Mouse (Mus musculus) intestine, embryonic 16.5 days (tissue): Measurements from ENCODE around the gene Hist1h4k. TPM values are rescaled to one million over a fixed set of nuclear protein-coding genes. Genes with fewer than 3 reads are reported as not detected.
"Not testable (repeated sequence)": the region's sequence is repeated elsewhere in the genome, so short reads cannot be mapped to it uniquely, and the experiment has no call there.

ENCODE experiments used
- ATAC-seq: fragments of 200-750 bp; cut with Nextera tagmentation; 2 replicates; pipeline ENCODE4 v1.8.0; 2017; ENCODE audit warnings: moderate TSS enrichment, moderate library complexity
- H3K27ac ChIP-seq: fragments of 300-500 bp; sonication (generic); 2 replicates; pipeline ENCODE4 v1.5.1; 2014; ENCODE audit warnings: mild to moderate bottlenecking, low read length
- H3K27me3 ChIP-seq: fragments of 300-500 bp; sonication (generic); replicated peaks from 2 replicates; pipeline ENCODE4 v1.6.1; 2014; ENCODE audit warnings: low read length, control low read depth, mixed read lengths; ENCODE audit not compliant: control insufficient read depth, insufficient read depth
- H3K36me3 ChIP-seq: fragments of 300-500 bp; sonication (generic); 2 replicates; pipeline ENCODE4 v1.6.1; 2014; ENCODE audit warnings: low read length, control low read depth; ENCODE audit not compliant: control insufficient read depth, insufficient read depth
- H3K4me1 ChIP-seq: fragments of 300-500 bp; sonication (generic); 2 replicates; pipeline ENCODE4 v1.6.1; 2014; ENCODE audit warnings: low read length, control low read depth, mixed read lengths; ENCODE audit not compliant: control insufficient read depth, insufficient read depth
- H3K4me2 ChIP-seq: fragments of 300-500 bp; sonication (generic); 2 replicates; pipeline ENCODE4 v1.6.1; 2014; ENCODE audit warnings: low read depth, low read length, control low read depth
- H3K4me3 ChIP-seq: fragments of 300-500 bp; sonication (generic); 2 replicates; pipeline ENCODE4 v1.5.1; 2014; ENCODE audit warnings: mild to moderate bottlenecking, low read length
- H3K9ac ChIP-seq: fragments of 300-500 bp; sonication (generic); 2 replicates; pipeline ENCODE4 v1.6.1; 2014; ENCODE audit warnings: low read depth, low read length
- H3K9me3 ChIP-seq: fragments of 300-500 bp; sonication (generic); 2 replicates; pipeline ENCODE4 v1.6.1; 2016; ENCODE audit warnings: low read length, control low read depth; ENCODE audit not compliant: control insufficient read depth
- WGBS: fragments of 180-500 bp; shearing (Covaris S2); extraction: QIAGEN DNeasy Blood & Tissue Kit; methylation state at CpG from one replicate; pipeline ENCODE4 v1.1.7; 2014; 5-methylcytosine and 5-hydroxymethylcytosine counted together
- polyA plus RNA-seq: library from polyadenylated mRNA; unstranded; fragments of >200 nt; fragmentation: Nextera tagmentation; extraction: Ambion mirVana; gene quantifications from 2 replicates; pipeline ENCODE4 v1.2.1, GENCODE M21; 2015

Hist1h4k gene
- 4.0 and 4.7 TPM in 2 replicates for polyA plus RNA-seq

DNA sequence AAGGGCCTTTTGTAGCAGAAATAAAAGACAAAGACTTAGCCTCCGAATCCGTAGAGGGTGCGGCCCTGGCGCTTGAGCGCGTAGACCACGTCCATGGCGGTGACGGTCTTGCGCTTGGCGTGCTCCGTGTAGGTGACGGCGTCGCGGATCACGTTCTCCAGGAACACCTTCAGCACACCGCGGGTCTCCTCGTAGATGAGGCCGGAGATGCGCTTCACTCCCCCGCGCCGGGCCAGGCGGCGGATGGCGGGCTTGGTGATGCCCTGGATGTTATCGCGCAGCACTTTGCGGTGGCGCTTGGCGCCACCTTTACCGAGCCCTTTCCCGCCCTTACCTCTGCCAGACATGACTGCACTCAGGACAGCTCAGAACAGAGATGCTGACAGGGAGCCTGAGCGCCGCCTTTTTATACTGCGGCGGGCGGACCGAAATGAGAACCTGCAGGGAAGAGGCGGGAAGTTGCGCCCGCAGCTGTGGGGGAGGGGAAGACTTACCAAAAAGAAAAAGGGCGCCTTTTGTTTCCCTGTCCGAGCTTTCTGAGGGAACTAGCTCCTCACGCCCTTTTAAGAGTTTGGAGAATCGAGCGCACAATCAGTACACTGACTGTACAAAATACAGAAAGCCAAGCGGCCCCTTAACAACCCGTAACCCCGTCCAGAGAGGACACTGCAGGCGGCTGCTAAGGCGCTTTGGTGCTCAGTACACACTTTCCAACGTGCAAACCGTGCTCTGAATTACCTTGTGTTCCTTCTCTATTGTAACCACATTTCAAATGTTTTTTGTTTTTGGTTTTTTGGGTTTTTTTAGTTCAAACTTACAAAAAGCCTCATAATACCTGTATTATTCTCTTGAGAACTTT is at the start of gene Hist1h4k:
Gene Hist1h4k, minus strand, starts transcription at position 347 of the 859 bp plus-strand sequence.
- peak; percentile 78 for ATAC-seq
- WGBS, result under 1% methylated on average over 45 of the region's 56 CpGs
- H3K4me3 ChIP-seq, result peak within 1 kb of the TSS; percentile 55
- not testable (repeated sequence) for H3K9me3 ChIP-seq, H3K27me3 ChIP-seq, H3K4me1 ChIP-seq, H3K36me3 ChIP-seq
- peak within 1 kb of the TSS; percentile 68 for H3K9ac ChIP-seq
- peak within 1 kb of the TSS; percentile 56 for H3K4me2 ChIP-seq
- H3K27ac ChIP-seq, result peak within 1 kb of the TSS; percentile 89

GRCm38 (mm10) chr13:21797163-21797562 is 46.9 kb upstream of the Hist1h4k start:
- not testable (repeated sequence) for H3K36me3 ChIP-seq, H3K4me2 ChIP-seq, H3K9ac ChIP-seq, H3K9me3 ChIP-seq, H3K27ac ChIP-seq, H3K4me1 ChIP-seq, ATAC-seq, H3K4me3 ChIP-seq, H3K27me3 ChIP-seq

DNA sequence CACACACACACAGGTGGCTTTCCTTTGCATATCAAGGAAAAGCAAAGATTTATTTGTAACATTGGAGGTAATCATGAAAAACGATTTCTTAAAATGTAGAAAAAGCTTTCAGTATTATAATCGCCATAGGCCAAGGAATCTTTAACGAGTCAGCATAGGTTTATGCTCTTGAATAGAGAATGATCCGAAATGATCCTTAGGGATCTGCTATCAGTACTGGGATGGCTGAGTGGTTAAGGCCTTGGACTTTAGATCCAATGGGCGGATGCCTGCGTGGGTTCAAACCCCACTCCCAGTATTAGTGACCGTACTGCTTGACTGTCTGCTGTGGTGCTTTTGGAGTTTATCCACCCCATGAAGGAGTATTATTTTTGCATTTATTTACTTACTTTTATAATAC is 45.3 kb upstream of the Hist1h4k start:
- 92% methylated on average over 7 of the region's 7 CpGs for WGBS
- H3K27ac ChIP-seq, result no peak overlapping the region
- no peak overlapping the region for H3K4me3 ChIP-seq
- no peaks in the 10 kb centered on the region for H3K27me3 ChIP-seq
- H3K9ac ChIP-seq, result no peak overlapping the region
- no peak overlapping the region for H3K4me2 ChIP-seq
- no peaks in the 10 kb centered on the region for H3K9me3 ChIP-seq
- peaks cover under 1% of the 10 kb centered on the region; the same call in 1 of the 2 replicates for H3K4me1 ChIP-seq
- no peaks in the 10 kb centered on the region for H3K36me3 ChIP-seq
- no peak for ATAC-seq

- H3K27ac ChIP-seq, result peak overlapping the region; percentile 56
- H3K27me3 ChIP-seq, result no peaks in the 10 kb centered on the region
- H3K4me2 ChIP-seq, result peak overlapping the region; percentile 62
- peaks cover 11% of the 10 kb centered on the region for H3K4me1 ChIP-seq
- H3K9ac ChIP-seq, result peak overlapping the region; percentile 68
- 8% methylated on average over 17 of the region's 18 CpGs for WGBS
- no peaks in the 10 kb centered on the region for H3K36me3 ChIP-seq
- 0 out of 2 replicates have a peak, but pooled peaks have one; percentile 4 for ATAC-seq
- H3K9me3 ChIP-seq, result no peaks in the 10 kb centered on the region
- peak overlapping the region; percentile 36 for H3K4me3 ChIP-seq
These were observed 40.4 kb upstream of the Hist1h4k start for GRCm38 (mm10) chr13:21790601-21791283.

DNA sequence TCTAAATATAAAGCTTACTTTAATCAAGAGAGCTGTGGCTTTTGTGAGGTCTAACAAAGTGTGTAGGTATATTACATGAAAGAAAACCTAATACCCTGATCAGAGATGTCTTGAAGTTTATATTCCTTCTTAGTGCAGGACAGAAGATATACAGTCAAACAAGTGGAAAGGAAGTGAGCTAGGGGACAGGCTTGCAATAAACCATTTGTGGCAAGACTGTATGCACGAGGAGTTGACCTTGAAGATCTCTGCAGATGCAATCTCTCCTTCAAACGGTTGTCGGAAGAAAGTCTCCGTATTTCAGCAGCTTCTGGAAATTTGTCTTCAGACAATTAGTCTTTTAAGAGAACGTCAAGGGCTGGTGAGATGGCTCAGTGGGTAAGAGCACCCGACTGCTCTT is 39.6 kb upstream of the Hist1h4k start:
- Histone ChIP-seq H3K9ac (no peak overlapping the region), H3K4me1 (peaks cover 12% of the 10 kb centered on the region), H3K36me3 (no peaks in the 10 kb centered on the region), H3K27ac (no peak overlapping the region), H3K27me3 (no peaks in the 10 kb centered on the region), H3K4me2 (no peak overlapping the region), H3K9me3 (no peaks in the 10 kb centered on the region), H3K4me3 (no peak overlapping the region)
- no peak for ATAC-seq
- 47% methylated on average over 6 of the region's 6 CpGs for WGBS

GRCm38 (mm10) chr13:21787760-21788593 is 37.7 kb upstream of the Hist1h4k start:
- peak overlapping the region; percentile 57; the same call in 1 of the 2 replicates for H3K9ac ChIP-seq
- WGBS, result 28% methylated on average over 13 of the region's 21 CpGs
- ATAC-seq, result no peak; the same call in 1 of the 2 replicates

DNA sequence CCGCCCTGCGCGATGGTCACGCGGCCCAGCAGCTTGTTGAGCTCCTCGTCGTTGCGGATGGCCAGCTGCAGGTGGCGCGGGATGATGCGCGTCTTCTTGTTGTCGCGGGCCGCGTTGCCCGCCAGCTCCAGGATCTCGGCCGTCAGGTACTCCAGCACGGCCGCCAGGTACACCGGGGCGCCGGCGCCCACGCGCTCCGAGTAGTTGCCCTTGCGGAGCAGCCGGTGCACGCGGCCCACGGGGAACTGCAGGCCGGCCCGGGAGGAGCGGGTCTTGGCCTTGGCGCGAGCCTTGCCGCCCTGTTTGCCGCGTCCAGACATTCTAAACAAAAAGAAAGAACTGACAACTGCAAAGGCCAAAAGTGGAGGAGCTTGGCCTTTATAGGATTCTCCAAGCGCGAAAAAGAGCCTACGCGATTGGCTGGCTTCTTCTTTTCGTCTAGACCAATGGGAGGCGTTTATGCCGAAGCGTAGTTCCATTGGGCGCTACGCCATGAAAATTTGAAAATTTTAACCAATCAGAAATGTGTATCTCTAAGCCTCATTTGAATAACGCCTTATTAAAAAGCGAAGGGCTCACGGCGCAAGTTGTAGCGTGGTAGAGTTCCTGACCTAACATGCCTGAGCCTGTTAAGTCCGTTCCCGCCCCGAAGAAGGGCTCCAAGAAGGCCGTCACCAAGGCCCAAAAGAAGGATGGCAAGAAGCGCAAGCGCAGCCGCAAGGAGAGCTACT is 36.8 kb upstream of the Hist1h4k start, which contains the start of the genes Hist1h2an and Hist1h2bp:
Gene Hist1h2an, minus strand, starts transcription at position 320 of the 731 bp plus-strand sequence.
Gene Hist1h2bp, plus strand, starts transcription at position 563 of the 731 bp plus-strand sequence.
- H3K9ac ChIP-seq, result peak within 1 kb of the TSS; percentile 58; the same call in 1 of the 2 replicates
- peaks cover 23% of the 10 kb centered on the region for H3K4me1 ChIP-seq
- not testable (repeated sequence) for H3K9me3 ChIP-seq, H3K27me3 ChIP-seq, H3K36me3 ChIP-seq
- H3K4me3 ChIP-seq, result peak within 1 kb of the TSS; percentile 36
- H3K4me2 ChIP-seq, result peak within 1 kb of the TSS; percentile 50
- WGBS, result 0% methylated on average over 34 of the region's 63 CpGs
- H3K27ac ChIP-seq, result peak within 1 kb of the TSS; percentile 73
- peak; percentile 92 for ATAC-seq

More at GRCm38 (mm10) chr13:21787760-21788593, 37.7 kb upstream of the Hist1h4k start:
- Histone ChIP-seq H3K9me3 (no peaks in the 10 kb centered on the region), H3K27ac (peak overlapping the region; percentile 33), H3K4me1 (peaks cover 20% of the 10 kb centered on the region), H3K36me3 (no peaks in the 10 kb centered on the region), H3K4me2 (peak overlapping the region; percentile 43), H3K4me3 (peak overlapping the region; percentile 16; the same call in 1 of the 2 replicates), H3K27me3 (no peaks in the 10 kb centered on the region)

GRCm38 (mm10) chr13:21786189-21786898 is 36.0 kb upstream of the Hist1h4k start:
- Histone ChIP-seq H3K9ac (peak overlapping the region; percentile 58; the same call in 1 of the 2 replicates), H3K4me2 (peak overlapping the region; percentile 50)

More at GRCm38 (mm10) chr13:21786189-21786898, 36.0 kb upstream of the Hist1h4k start:
- no peak for ATAC-seq
- peaks cover 23% of the 10 kb centered on the region for H3K4me1 ChIP-seq
- no peaks in the 10 kb centered on the region for H3K36me3 ChIP-seq
- peak overlapping the region; percentile 68 for H3K27ac ChIP-seq
- no peaks in the 10 kb centered on the region for H3K9me3 ChIP-seq
- peak overlapping the region; percentile 36 for H3K4me3 ChIP-seq
- 5% methylated on average over 8 of the region's 8 CpGs for WGBS
- no peaks in the 10 kb centered on the region for H3K27me3 ChIP-seq
